ENCODE assay signal across 10 mouse cellular contexts in the genomic region with DNA sequence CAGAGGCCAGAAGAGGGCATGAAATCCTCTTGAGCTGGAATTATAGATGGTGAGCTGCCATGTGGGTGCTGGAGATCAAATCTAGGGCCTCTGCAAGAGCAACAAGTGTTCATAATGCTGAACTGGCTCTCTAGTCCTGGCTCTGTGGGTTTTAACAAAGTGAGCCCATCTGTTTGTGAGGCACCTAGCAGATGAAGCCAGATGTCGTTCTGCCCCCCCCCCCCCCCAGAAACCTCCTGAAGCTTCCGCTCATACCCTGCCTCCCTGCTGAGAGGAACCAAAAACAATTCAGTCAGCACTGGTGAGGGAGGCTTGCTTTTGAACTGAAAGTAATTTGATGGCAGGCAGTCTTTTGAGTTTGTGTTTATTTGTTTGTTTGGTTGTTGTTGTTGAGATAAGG.
"Had no signal": no experiment of that assay in that cellular context is flagged by ENCODE, and none has a peak within 500 bp of the region (broad histone marks: within the 10 kb centered on the region; RNA-seq: fewer than 3 reads in every experiment).

No protein-coding gene starts in this region.

- H3K9ac ChIP-seq: intestine, embryonic 15.5 days; kidney, embryonic 15.5 days; liver, embryonic 12.5 days; liver, embryonic 15.5 days; lung, embryonic 15.5 days; midbrain, embryonic 12.5 days; midbrain, embryonic 15.5 days had no signal

- H3K27me3 ChIP-seq: intestine, embryonic 15.5 days; kidney, embryonic 15.5 days; liver, embryonic 15.5 days; lung, embryonic 15.5 days; midbrain, embryonic 12.5 days; midbrain, embryonic 15.5 days had no signal

- H3K4me2 ChIP-seq: intestine, embryonic 15.5 days; kidney, embryonic 15.5 days; liver, embryonic 12.5 days; liver, embryonic 15.5 days; lung, embryonic 15.5 days; midbrain, embryonic 12.5 days; midbrain, embryonic 15.5 days had no signal

- ATAC-seq: intestine, embryonic 15.5 days; liver, embryonic 12.5 days; midbrain, embryonic 15.5 days had no signal

- H3K27ac ChIP-seq: intestine, embryonic 15.5 days; kidney, embryonic 15.5 days; liver, embryonic 12.5 days; liver, embryonic 15.5 days; lung, embryonic 15.5 days; midbrain, embryonic 12.5 days; midbrain, embryonic 15.5 days had no signal

- DNase-seq: kidney, adult 11 months had no signal

- H3K36me3 ChIP-seq: intestine, embryonic 15.5 days; kidney, embryonic 15.5 days; liver, embryonic 12.5 days; liver, embryonic 15.5 days; lung, embryonic 15.5 days; midbrain, embryonic 12.5 days; midbrain, embryonic 15.5 days had no signal

- H3K4me1 ChIP-seq: intestine, embryonic 15.5 days; kidney, embryonic 15.5 days; liver, embryonic 12.5 days; liver, embryonic 15.5 days; megakaryocyte, embryonic 14.5 days; midbrain, embryonic 12.5 days; midbrain, embryonic 15.5 days had no signal

- H3K9me3 ChIP-seq: intestine, embryonic 15.5 days; kidney, embryonic 15.5 days; liver, embryonic 12.5 days; liver, embryonic 15.5 days; lung, embryonic 15.5 days; midbrain, embryonic 12.5 days; midbrain, embryonic 15.5 days had no signal

- H3K4me3 ChIP-seq: intestine, embryonic 15.5 days; kidney, embryonic 15.5 days; liver, embryonic 12.5 days; liver, embryonic 15.5 days; lung, embryonic 15.5 days; megakaryocyte, embryonic 14.5 days; midbrain, embryonic 12.5 days; midbrain, embryonic 15.5 days; myocyte had no signal
